Mouse (Mus musculus) olfactory bulb, adult 2 months (tissue): ENCODE data around the gene Wars.

ENCODE experiments used
- CTCF ChIP-seq: fragments of 200-500 bp; IDR thresholded peaks from 2 replicates; pipeline ENCODE4 v1.5.1; 2012; ENCODE audit warnings: low read depth, mild to moderate bottlenecking, low read length, moderate library complexity; ENCODE audit not compliant: insufficient read depth
- POLR2A ChIP-seq: fragments of 200-500 bp; IDR thresholded peaks from 2 replicates; pipeline ENCODE4 v1.6.1; 2012; ENCODE audit warnings: mild to moderate bottlenecking, low read depth, low read length, moderate library complexity; ENCODE audit not compliant: insufficient read depth

DNA sequence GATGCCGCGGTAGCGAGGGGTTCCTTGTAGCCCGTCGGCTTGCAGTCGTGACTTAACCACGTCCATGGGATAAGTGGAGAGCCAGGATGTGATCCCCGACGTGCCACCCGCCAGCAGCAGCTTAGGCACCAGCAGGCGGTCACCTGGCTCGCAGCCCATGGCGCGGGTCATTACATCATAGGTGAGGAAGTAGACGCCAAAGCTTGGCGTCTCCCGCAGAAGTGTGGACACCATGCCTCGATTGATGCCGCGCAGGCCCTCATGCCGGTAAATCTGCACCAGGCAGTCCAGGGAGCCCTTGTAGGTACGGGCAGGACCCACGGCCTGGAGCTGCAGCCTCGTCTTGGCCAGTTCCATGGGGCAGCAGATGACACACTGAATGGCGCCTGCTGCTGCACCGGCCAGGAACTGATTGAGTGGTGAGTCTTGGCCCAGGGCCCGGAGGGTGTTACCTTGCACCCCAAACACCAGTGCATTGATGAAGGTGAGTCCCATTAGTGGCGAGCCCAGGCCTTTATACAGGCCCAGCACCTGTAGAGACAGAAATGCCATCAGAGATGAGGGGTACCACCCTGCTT, 66.9 kb downstream of the Wars start:
- TF ChIP-seq CTCF = no peak
- TF ChIP-seq POLR2A = no peak
